Mouse (Mus musculus) ES-Bruce4 (cell line): ENCODE results near the gene Sox1. TPM values are rescaled to one million over a fixed set of nuclear protein-coding genes. Genes with fewer than 3 reads are reported as not detected.

Experiments
- H3K27ac ChIP-seq: 2 replicates; pipeline ENCODE4 v1.5.1; 2012; ENCODE audit warnings: low read length, inconsistent platforms; ENCODE audit not compliant: insufficient read depth
- H3K27me3 ChIP-seq: 2 replicates; pipeline ENCODE4 v1.6.1; 2012; ENCODE audit warnings: mild to moderate bottlenecking, low read length, inconsistent platforms; ENCODE audit not compliant: control insufficient read depth, poor library complexity, insufficient read depth, severe bottlenecking
- H3K36me3 ChIP-seq: 2 replicates; pipeline ENCODE4 v1.6.1; 2012; ENCODE audit warnings: inconsistent platforms, mild to moderate bottlenecking, low read length, moderate library complexity; ENCODE audit not compliant: control insufficient read depth, poor library complexity, insufficient read depth, severe bottlenecking
- H3K4me1 ChIP-seq: one replicate; pipeline ENCODE4 v1.8.1; 2011; ENCODE audit warnings: low read length; ENCODE audit not compliant: control insufficient read depth, insufficient read depth
- H3K4me3 ChIP-seq: 2 replicates; pipeline ENCODE4 v1.5.1; 2011; ENCODE audit warnings: low read depth, mild to moderate bottlenecking, low read length
- H3K9ac ChIP-seq: 2 replicates; pipeline ENCODE4 v1.6.1; 2012; ENCODE audit warnings: low read depth, mild to moderate bottlenecking, inconsistent platforms; ENCODE audit not compliant: poor library complexity, severe bottlenecking
- H3K9me3 ChIP-seq: replicated peaks from 2 replicates; pipeline ENCODE4 v1.6.1; 2012; ENCODE audit warnings: mild to moderate bottlenecking, low read length, inconsistent platforms; ENCODE audit not compliant: control insufficient read depth, poor library complexity, insufficient read depth, severe bottlenecking
- CTCF ChIP-seq: IDR thresholded peaks from one replicate; pipeline ENCODE4 v1.8.1; 2011; ENCODE audit warnings: low read depth, low read length
- EP300 ChIP-seq: IDR thresholded peaks from 2 replicates; pipeline ENCODE4 v1.6.1; 2011; ENCODE audit warnings: low read depth, low read length; ENCODE audit not compliant: insufficient read depth
- POLR2A ChIP-seq: IDR thresholded peaks from one replicate; pipeline ENCODE4 v1.8.1; 2011; ENCODE audit warnings: low read length; ENCODE audit not compliant: insufficient read depth
- polyA plus RNA-seq: library from polyadenylated mRNA; stranded (reverse); fragments of >200 nt; gene quantifications from 2 replicates; pipeline ENCODE4 v1.2.4, GENCODE M21; 2011; ENCODE audit warnings: low read depth; ENCODE audit not compliant: missing spikeins, insufficient read depth, insufficient read length

Sox1 gene
- polyA plus RNA-seq, 1 experiment = 0.37 TPM

DNA sequence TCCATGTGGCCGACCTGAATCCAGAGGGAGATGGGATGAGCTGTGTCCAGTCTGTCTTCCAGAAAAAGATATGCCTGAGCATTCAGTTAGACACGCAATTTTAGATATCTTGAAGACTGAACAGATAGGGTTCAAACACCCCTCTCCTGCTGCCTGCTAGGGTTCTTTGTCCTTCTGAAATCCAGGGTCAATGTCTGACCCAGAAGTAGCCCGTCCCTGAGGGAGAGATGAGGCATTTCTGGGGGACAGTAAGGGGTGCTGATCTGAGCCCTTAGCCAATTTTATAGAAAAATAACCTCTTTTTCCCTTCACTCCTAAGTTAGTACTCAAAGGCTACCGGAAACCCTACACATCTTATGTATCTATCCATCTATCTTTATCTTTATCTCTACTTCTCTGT lies 7.2 kb upstream of the Sox1 start:
- Histone ChIP-seq H3K9ac (no peak overlapping the region), H3K9me3 (no peaks in the 10 kb centered on the region), H3K4me1 (no peaks in the 10 kb centered on the region), H3K27me3 (peaks cover 84% of the 10 kb centered on the region), H3K36me3 (no peaks in the 10 kb centered on the region), H3K27ac (no peak overlapping the region), H3K4me3 (no peak overlapping the region)
- TF ChIP-seq CTCF = no peak
- TF ChIP-seq EP300 = no peak
- TF ChIP-seq POLR2A = no peak

DNA sequence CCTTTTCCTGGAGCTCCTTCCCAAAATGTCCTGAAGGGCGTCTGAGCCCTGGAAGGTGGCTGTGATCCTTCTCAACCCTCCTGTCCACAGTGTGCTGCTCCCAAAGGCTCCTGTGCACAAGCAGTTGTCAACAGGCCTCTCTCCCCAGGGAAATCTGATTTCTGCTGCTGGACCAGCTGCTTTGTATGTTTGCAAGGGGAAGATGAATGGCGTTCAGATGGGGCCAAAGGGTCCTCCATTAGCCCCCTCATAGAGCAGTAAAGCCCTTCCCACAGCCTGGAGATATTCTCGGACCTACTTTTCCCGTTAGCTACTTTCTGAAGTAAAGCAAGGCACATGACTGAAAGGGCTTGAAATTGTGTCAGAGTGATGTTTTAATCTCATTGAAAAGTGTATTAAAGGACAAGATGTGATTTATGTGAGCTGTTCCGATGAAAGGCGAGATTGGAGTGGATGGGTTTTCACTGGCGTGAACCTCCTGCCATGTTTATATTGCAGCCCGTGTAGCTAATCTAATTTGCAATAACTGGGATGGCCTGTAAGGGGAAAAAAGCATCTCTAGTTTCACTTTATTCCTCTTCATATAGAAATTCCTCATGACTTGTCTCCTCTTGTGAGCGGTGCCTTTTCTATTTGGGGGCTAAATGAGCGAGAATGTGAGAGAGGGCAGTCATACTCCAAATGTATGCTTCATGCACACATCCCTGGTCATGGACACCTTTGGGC lies 6.5 kb upstream of the Sox1 start:
- TF ChIP-seq CTCF (no peak), EP300 (no peak), POLR2A (no peak)
- H3K4me3 ChIP-seq = no peak overlapping the region
- no peaks in the 10 kb centered on the region for H3K9me3 ChIP-seq
- H3K9ac ChIP-seq = no peak overlapping the region
- H3K4me1 ChIP-seq = no peaks in the 10 kb centered on the region
- H3K27me3 ChIP-seq = peaks cover 84% of the 10 kb centered on the region
- H3K36me3 ChIP-seq = no peaks in the 10 kb centered on the region
- no peak overlapping the region for H3K27ac ChIP-seq

GRCm38 (mm10) chr8:12389116-12389471 lies 6.0 kb upstream of the Sox1 start:
- Histone ChIP-seq H3K4me1 (no peaks in the 10 kb centered on the region), H3K27me3 (peaks cover 84% of the 10 kb centered on the region), H3K27ac (no peak overlapping the region), H3K36me3 (no peaks in the 10 kb centered on the region), H3K4me3 (no peak overlapping the region), H3K9ac (no peak overlapping the region), H3K9me3 (no peaks in the 10 kb centered on the region)
- no peak for TF ChIP-seq CTCF
- no peak for TF ChIP-seq EP300
- no peak for TF ChIP-seq POLR2A

GRCm38 (mm10) chr8:12389801-12390639 lies 5.1 kb upstream of the Sox1 start:
- H3K4me1 ChIP-seq = no peaks in the 10 kb centered on the region

DNA sequence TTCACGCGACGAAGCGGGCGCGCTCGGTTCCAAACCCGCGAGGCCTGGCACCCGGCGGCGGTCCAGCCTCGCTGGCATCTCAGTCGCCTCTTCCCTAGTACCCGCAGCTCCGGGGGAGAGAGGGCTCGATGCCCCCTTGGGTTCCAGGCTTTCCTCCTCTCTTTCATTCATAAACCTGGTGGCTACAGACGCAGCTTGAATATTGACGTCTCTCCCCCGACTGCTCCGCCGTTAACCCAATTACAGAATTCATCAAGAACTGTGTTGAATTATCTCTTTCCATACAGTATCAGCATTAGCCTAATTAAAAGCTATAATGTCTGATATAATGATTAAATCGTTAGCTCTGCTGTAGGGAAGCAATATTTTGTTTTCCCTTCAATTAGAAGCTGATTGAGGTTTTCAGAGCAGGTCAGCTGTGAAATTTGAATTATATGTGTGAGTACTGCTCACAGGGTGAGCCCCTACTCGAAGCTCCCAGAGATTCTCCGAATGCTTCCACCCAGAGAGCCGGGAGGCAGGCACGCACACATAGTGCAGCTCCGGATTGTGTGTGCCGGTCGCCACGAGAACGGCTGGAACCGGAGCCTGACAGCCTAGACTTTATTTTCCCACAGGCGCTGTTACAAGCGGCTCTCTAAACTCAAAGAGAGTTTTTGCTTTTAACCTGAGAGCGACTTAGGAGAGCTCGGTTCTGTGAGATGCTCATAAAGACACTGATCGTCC lies 4.3 kb upstream of the Sox1 start:
- Histone ChIP-seq H3K27ac (no peak overlapping the region), H3K4me3 (no peak overlapping the region), H3K9ac (peak overlapping the region; percentile 31; the same call in 1 of the 2 replicates), H3K4me1 (no peaks in the 10 kb centered on the region), H3K36me3 (no peaks in the 10 kb centered on the region), H3K9me3 (no peaks in the 10 kb centered on the region), H3K27me3 (peaks cover 71% of the 10 kb centered on the region)
- TF ChIP-seq CTCF = no peak
- TF ChIP-seq POLR2A = no peak
- no peak for TF ChIP-seq EP300

More at GRCm38 (mm10) chr8:12389801-12390639, 5.1 kb upstream of the Sox1 start:
- H3K27me3 ChIP-seq = peaks cover 79% of the 10 kb centered on the region
- H3K27ac ChIP-seq = no peak overlapping the region
- TF ChIP-seq POLR2A (no peak), EP300 (no peak), CTCF (no peak)
- H3K9ac ChIP-seq = no peak overlapping the region
- no peak overlapping the region for H3K4me3 ChIP-seq
- H3K9me3 ChIP-seq = no peaks in the 10 kb centered on the region
- H3K36me3 ChIP-seq = no peaks in the 10 kb centered on the region
